Mouse (Mus musculus) heart, postnatal 0 days (tissue): ENCODE data around the gene Stk11. TPM values are rescaled to one million over a fixed set of nuclear protein-coding genes. Genes with fewer than 3 reads are reported as not detected.

Experiments used
- ATAC-seq: fragments of 200-750 bp; cut with Nextera tagmentation; 2 replicates; pipeline ENCODE4 v1.8.0; 2017; ENCODE audit warnings: low read depth, moderate number of reproducible peaks, moderate library complexity; ENCODE audit not compliant: insufficient read depth
- DNase-seq: peaks from one replicate; pipeline ENCODE4 v3.0.0-alpha.2; 2016; ENCODE audit warnings: low spot score
- H3K27ac ChIP-seq: fragments of 300-500 bp; sonication (generic); 2 replicates; pipeline ENCODE4 v1.5.1; 2014; ENCODE audit warnings: low read depth, mild to moderate bottlenecking
- H3K27me3 ChIP-seq: fragments of 300-500 bp; sonication (generic); 2 replicates; pipeline ENCODE4 v1.6.1; 2014; ENCODE audit warnings: low read length, mixed read lengths; ENCODE audit not compliant: control insufficient read depth, insufficient read depth
- H3K36me3 ChIP-seq: fragments of 300-500 bp; sonication (generic); replicated peaks from 2 replicates; pipeline ENCODE4 v1.6.1; 2014; ENCODE audit warnings: low read length, mixed read lengths; ENCODE audit not compliant: control insufficient read depth, insufficient read depth
- H3K4me1 ChIP-seq: fragments of 300-500 bp; sonication (generic); 2 replicates; pipeline ENCODE4 v1.6.1; 2014; ENCODE audit warnings: antibody characterized with exemption; ENCODE audit not compliant: control insufficient read depth, insufficient read depth
- H3K4me2 ChIP-seq: fragments of 300-500 bp; sonication (generic); 2 replicates; pipeline ENCODE4 v1.6.1; 2014; ENCODE audit warnings: low read depth, mild to moderate bottlenecking, low read length, moderate library complexity
- H3K4me3 ChIP-seq: fragments of 300-500 bp; sonication (generic); 2 replicates; pipeline ENCODE4 v1.5.1; 2014; ENCODE audit warnings: low read depth, low read length
- H3K9ac ChIP-seq: fragments of 300-500 bp; sonication (generic); replicated peaks from 2 replicates; pipeline ENCODE4 v1.6.1; 2014; ENCODE audit warnings: low read depth, low read length, mixed read lengths
- H3K9me3 ChIP-seq: fragments of 300-500 bp; sonication (generic); replicated peaks from 2 replicates; pipeline ENCODE4 v1.6.1; 2016; ENCODE audit warnings: low read length; ENCODE audit not compliant: control insufficient read depth
- CTCF ChIP-seq: IDR thresholded peaks from 2 replicates; pipeline ENCODE4 v1.5.1; 2016; ENCODE audit warnings: antibody characterized with exemption, control low read depth, low read depth
- EP300 ChIP-seq: IDR thresholded peaks from 2 replicates; pipeline ENCODE4 v1.6.1; 2016; ENCODE audit warnings: antibody characterized with exemption, low read depth
- WGBS: fragments of 180-500 bp; shearing (Covaris S2); extraction: QIAGEN DNeasy Blood & Tissue Kit; methylation state at CpG from one replicate; pipeline ENCODE4 v1.1.7; 2014; 5-methylcytosine and 5-hydroxymethylcytosine counted together
- polyA plus RNA-seq: library from polyadenylated mRNA; unstranded; fragments of >200 nt; fragmentation: Nextera tagmentation; extraction: Ambion mirVana; gene quantifications from 2 replicates; pipeline ENCODE4 v1.2.1, GENCODE M21; 2015
- total RNA-seq: library from RNA; depleted of rRNA; stranded (reverse); fragments of >200 nt; gene quantifications from 2 replicates; pipeline ENCODE4 v1.2.3, GENCODE M21; 2014; ENCODE audit warnings: low replicate concordance

Gene Stk11
- total and polyA plus RNA-seq, 2 experiments from 2014 or later: 10.8 to 40.3 TPM

DNA sequence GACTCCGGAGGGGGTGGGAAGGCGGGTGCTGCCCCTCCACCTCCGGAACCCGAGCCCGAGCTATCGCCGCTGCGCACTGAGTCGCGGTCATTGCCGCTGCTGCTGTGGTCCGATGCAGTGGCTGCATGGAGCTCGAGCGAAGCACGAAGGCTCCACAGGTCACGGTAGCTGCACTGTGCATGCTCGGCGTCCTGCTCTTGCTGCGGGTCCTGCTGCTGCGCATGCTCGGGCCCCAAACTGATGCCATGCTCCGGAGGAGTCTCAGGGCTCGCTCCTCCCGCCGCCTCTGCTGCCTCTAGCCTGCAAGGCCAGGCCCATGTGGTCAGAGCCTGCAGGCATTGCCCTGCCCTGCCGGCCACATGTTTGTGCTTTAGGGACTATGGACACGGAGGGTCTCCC is 16.3 kb downstream of the Stk11 start:
- 63% methylated on average over 27 of the region's 27 CpGs for WGBS
- no peak overlapping the region for H3K4me2 ChIP-seq
- H3K4me1 ChIP-seq: 0 out of 2 replicates have a peak, but pooled peaks cover 4% of the 10 kb centered on the region
- peaks cover 6% of the 10 kb centered on the region; the same call in 1 of the 2 replicates for H3K27me3 ChIP-seq
- no peak for DNase-seq
- TF ChIP-seq CTCF: no peak
- no peak for TF ChIP-seq EP300
- H3K27ac ChIP-seq: no peak overlapping the region
- H3K36me3 ChIP-seq: peaks cover 52% of the 10 kb centered on the region
- no peak overlapping the region for H3K4me3 ChIP-seq
- no peaks in the 10 kb centered on the region for H3K9me3 ChIP-seq
- ATAC-seq: no peak
- H3K9ac ChIP-seq: no peak overlapping the region

DNA sequence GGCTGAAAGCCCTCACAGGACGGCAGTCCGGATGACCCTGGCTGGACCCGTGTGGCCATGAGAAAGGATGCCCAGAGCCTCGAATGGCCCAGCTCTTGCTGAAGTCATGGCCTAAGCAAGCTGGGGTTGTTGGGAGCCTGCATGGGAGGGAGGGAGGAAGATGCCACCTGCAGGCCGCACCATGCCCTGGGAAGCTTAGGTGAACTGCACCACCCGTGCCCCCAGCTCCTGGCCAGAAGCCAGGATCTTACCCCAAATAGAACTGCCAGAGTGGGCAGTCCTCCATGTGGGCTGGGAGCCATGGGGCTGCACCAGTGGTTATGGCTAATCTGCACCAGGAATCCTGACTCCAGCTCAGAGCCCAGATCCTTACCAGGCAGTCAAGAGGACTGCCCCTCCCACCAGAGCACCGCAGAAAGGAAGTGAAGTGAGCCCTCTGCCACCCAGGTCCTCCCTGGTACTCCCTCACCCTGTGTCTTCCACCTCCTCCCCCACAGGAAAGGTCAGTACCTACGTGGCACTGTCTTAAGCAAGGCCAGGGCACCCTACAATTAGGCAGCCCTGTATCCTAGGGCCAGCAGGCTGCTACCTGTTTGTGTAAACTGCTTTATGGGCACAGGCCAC is 17.7 kb downstream of the Stk11 start:
- DNase-seq: peak; percentile 60
- H3K9ac ChIP-seq: no peak overlapping the region
- H3K36me3 ChIP-seq: peaks cover 38% of the 10 kb centered on the region
- 30% methylated on average over 8 of the region's 8 CpGs for WGBS
- peak; percentile 69 for ATAC-seq
- H3K4me2 ChIP-seq: no peak overlapping the region
- peaks cover 15% of the 10 kb centered on the region; the same call in 1 of the 2 replicates for H3K27me3 ChIP-seq
- H3K4me3 ChIP-seq: no peak overlapping the region
- TF ChIP-seq CTCF (peak; percentile 48), EP300 (0 out of 2 replicates have a peak, but pooled peaks have one; percentile 43)
- peaks cover 13% of the 10 kb centered on the region for H3K4me1 ChIP-seq
- peak overlapping the region; percentile 4; the same call in 1 of the 2 replicates for H3K27ac ChIP-seq
- H3K9me3 ChIP-seq: no peaks in the 10 kb centered on the region

DNA sequence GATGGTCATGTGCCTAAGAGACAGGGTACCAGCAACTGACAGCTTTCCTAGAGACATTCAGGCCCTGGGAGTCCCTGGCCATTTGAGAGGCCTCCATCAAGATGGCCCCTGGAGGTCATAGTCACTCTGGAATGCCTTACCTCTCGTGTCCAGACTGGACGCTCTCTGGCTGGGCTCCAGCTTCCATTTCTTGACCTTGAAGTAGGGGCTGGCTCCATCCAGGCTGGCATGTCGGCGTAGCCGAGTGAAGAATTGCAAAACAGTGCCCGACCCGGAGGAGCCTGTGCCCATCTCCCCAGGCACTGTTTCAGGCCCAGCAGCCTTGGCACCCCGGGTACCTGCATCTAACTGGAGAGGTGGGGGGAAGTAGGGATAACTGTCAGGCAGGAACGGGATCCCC is 18.8 kb downstream of the Stk11 start:
- no peak overlapping the region for H3K4me3 ChIP-seq
- 82% methylated on average over 9 of the region's 9 CpGs for WGBS
- peaks cover 21% of the 10 kb centered on the region for H3K4me1 ChIP-seq
- TF ChIP-seq CTCF: no peak
- TF ChIP-seq EP300: no peak
- H3K4me2 ChIP-seq: no peak overlapping the region
- H3K36me3 ChIP-seq: peaks cover 27% of the 10 kb centered on the region
- H3K27me3 ChIP-seq: peaks cover 22% of the 10 kb centered on the region; the same call in 1 of the 2 replicates
- ATAC-seq (no peak), DNase-seq (no peak)
- no peak overlapping the region for H3K9ac ChIP-seq
- no peak overlapping the region for H3K27ac ChIP-seq
- no peaks in the 10 kb centered on the region for H3K9me3 ChIP-seq

- WGBS: 83% methylated on average over 10 of the region's 10 CpGs
- Histone ChIP-seq H3K4me3 (no peak overlapping the region), H3K9me3 (no peaks in the 10 kb centered on the region), H3K4me2 (no peak overlapping the region), H3K36me3 (peaks cover 20% of the 10 kb centered on the region), H3K27ac (no peak overlapping the region), H3K27me3 (peaks cover 22% of the 10 kb centered on the region; the same call in 1 of the 2 replicates), H3K9ac (no peak overlapping the region), H3K4me1 (peaks cover 22% of the 10 kb centered on the region)
- TF ChIP-seq EP300 (no peak), CTCF (no peak)
- ATAC-seq: no peak
- no peak for DNase-seq
Observed at GRCm38 (mm10) chr10:80135161-80135560, 19.6 kb downstream of the Stk11 start.

GRCm38 (mm10) chr10:80135641-80136040 is 20.0 kb downstream of the Stk11 start:
- ATAC-seq (no peak), DNase-seq (no peak)
- peaks cover 22% of the 10 kb centered on the region; the same call in 1 of the 2 replicates for H3K27me3 ChIP-seq
- no peak overlapping the region for H3K4me3 ChIP-seq
- no peak overlapping the region for H3K27ac ChIP-seq
- no peak overlapping the region for H3K9ac ChIP-seq
- TF ChIP-seq EP300 (no peak), CTCF (no peak)
- WGBS: 89% methylated on average over 1 of the region's 1 CpGs
- no peak overlapping the region for H3K4me2 ChIP-seq
- peaks cover 22% of the 10 kb centered on the region for H3K4me1 ChIP-seq
- H3K9me3 ChIP-seq: no peaks in the 10 kb centered on the region
- peaks cover 15% of the 10 kb centered on the region for H3K36me3 ChIP-seq
